Mouse (Mus musculus): ENCODE results near the gene Lyrm2.

GRCm38 (mm10) chr4:32833494-32834282 lies 33.6 kb downstream of the Lyrm2 start:
- TF ChIP-seq CTCF (IDR thresholded peaks at IDR 0.05; ENCODE audit: control insufficient read depth, insufficient read depth, insufficient replicate concordance, low read depth, low read length) (no peak), POLR2A (IDR thresholded peaks at IDR 0.05; ENCODE audit: control insufficient read depth, low read depth, low read length) (no peak)

Data from testis, adult 2 months (tissue).